Mouse (Mus musculus) myocyte (in vitro differentiated cells): ENCODE measurements at regions not wholly inside any gene's neighbourhood (a gene's known extent, or its start where the extent isn't known, plus 50 kb on each side); places are given as distances from the start of the nearest gene placed in this dataset.

Experiments used
- H3K27me3 ChIP-seq: one replicate; pipeline ENCODE4 v1.6.1; 2011; ENCODE audit not compliant: control insufficient read depth, insufficient read depth, insufficient read length
- H3K36me3 ChIP-seq: one replicate; pipeline ENCODE4 v1.6.1; 2011; ENCODE audit not compliant: control insufficient read depth, insufficient read depth
- H3K4me2 ChIP-seq: one replicate; pipeline ENCODE4 v1.6.1; 2011; ENCODE audit warnings: low read depth, control low read depth
- H3K4me3 ChIP-seq: one replicate; pipeline ENCODE4 v1.5.1; 2011; ENCODE audit warnings: mild to moderate bottlenecking, control low read depth, moderate library complexity
- H3K79me2 ChIP-seq: one replicate; pipeline ENCODE4 v1.6.1; 2011; ENCODE audit not compliant: control insufficient read depth, insufficient read depth
- H3ac ChIP-seq: one replicate; pipeline ENCODE4 v1.6.1; 2011; ENCODE audit not compliant: control insufficient read depth, insufficient read length
- CEBPB ChIP-seq: IDR thresholded peaks from 2 replicates; pipeline ENCODE4 v1.6.1; 2011; ENCODE audit warnings: mild to moderate bottlenecking, moderate library complexity; ENCODE audit not compliant: poor library complexity, insufficient read depth, severe bottlenecking
- E2F4 ChIP-seq: IDR thresholded peaks from one replicate; pipeline ENCODE4 v1.6.1; 2011; ENCODE audit warnings: mild to moderate bottlenecking, control low read depth, moderate library complexity; ENCODE audit not compliant: insufficient read depth
- MAX ChIP-seq: IDR thresholded peaks from one replicate; pipeline ENCODE4 v1.6.1; 2011; ENCODE audit warnings: low read depth, mild to moderate bottlenecking, control low read depth
- MYOD1 ChIP-seq, 3 experiments: IDR thresholded peaks; one replicate each; pipeline ENCODE4 v1.6.1; 2011; ENCODE audit warnings: control low read depth in 2 of 3, low read depth in 2 of 3, mild to moderate bottlenecking in 2 of 3, moderate library complexity in 1 of 3; ENCODE audit not compliant: insufficient read length in 2 of 3, control insufficient read depth in 1 of 3
- MYOG ChIP-seq, 3 experiments: IDR thresholded peaks; one replicate each; pipeline ENCODE4 v1.6.1; 2011; ENCODE audit warnings: control low read depth in 2 of 3, low read depth in 2 of 3, mild to moderate bottlenecking in 2 of 3; ENCODE audit not compliant: insufficient read length in 2 of 3, control insufficient read depth in 1 of 3, insufficient read depth in 1 of 3
- POLR2A ChIP-seq: IDR thresholded peaks from one replicate; pipeline ENCODE4 v1.6.1; 2011; ENCODE audit warnings: low read depth, mild to moderate bottlenecking, control low read depth, moderate library complexity; ENCODE audit not compliant: insufficient read length
- POLR2AphosphoS2 ChIP-seq: IDR thresholded peaks from one replicate; pipeline ENCODE4 v1.6.1; 2011; ENCODE audit warnings: low read depth, control low read depth; ENCODE audit not compliant: insufficient read length
- REST ChIP-seq: IDR thresholded peaks from one replicate; pipeline ENCODE4 v1.6.1; 2011; ENCODE audit warnings: mild to moderate bottlenecking, control low read depth, moderate library complexity; ENCODE audit not compliant: insufficient read depth, insufficient read length
- SRF ChIP-seq: IDR thresholded peaks from one replicate; pipeline ENCODE4 v1.6.1; 2011; ENCODE audit warnings: low read depth; ENCODE audit not compliant: control insufficient read depth, insufficient read length
- TCF12 ChIP-seq: IDR thresholded peaks from one replicate; pipeline ENCODE4 v1.6.1; 2011; ENCODE audit warnings: mild to moderate bottlenecking, control low read depth; ENCODE audit not compliant: poor library complexity, insufficient read depth, severe bottlenecking
- TCF3 ChIP-seq: IDR thresholded peaks from one replicate; pipeline ENCODE4 v1.6.1; 2011; ENCODE audit warnings: low read depth, control low read depth; ENCODE audit not compliant: insufficient read length
- USF1 ChIP-seq: IDR thresholded peaks from one replicate; pipeline ENCODE4 v1.6.1; 2011; ENCODE audit warnings: low read depth, mild to moderate bottlenecking, control low read depth, moderate library complexity

GRCm38 (mm10) chr9:98667072-98667471 is 65.6 kb upstream of the Mrps22 start:
- TF ChIP-seq MAX (no peak), TCF3 (no peak), MYOG (IDR thresholded peaks at IDR 0.05; ENCODE audit: control insufficient read depth in 1 of 3, insufficient read depth in 1 of 3, insufficient read length in 2 of 3, low read depth in 2 of 3) (no peak), MYOD1 (IDR thresholded peaks at IDR 0.05; ENCODE audit: control insufficient read depth in 1 of 3, insufficient read length in 2 of 3, low read depth in 2 of 3) (no peak), POLR2AphosphoS2 (no peak), TCF12 (no peak), USF1 (no peak), CEBPB (no peak), REST (no peak), POLR2A (no peak)
- Histone ChIP-seq H3ac (no peak overlapping the region), H3K4me2 (no peak overlapping the region), H3K4me3 (no peak overlapping the region), H3K27me3 (no peaks in the 10 kb centered on the region), H3K79me2 (no peaks in the 10 kb centered on the region), H3K36me3 (no peaks in the 10 kb centered on the region)

DNA sequence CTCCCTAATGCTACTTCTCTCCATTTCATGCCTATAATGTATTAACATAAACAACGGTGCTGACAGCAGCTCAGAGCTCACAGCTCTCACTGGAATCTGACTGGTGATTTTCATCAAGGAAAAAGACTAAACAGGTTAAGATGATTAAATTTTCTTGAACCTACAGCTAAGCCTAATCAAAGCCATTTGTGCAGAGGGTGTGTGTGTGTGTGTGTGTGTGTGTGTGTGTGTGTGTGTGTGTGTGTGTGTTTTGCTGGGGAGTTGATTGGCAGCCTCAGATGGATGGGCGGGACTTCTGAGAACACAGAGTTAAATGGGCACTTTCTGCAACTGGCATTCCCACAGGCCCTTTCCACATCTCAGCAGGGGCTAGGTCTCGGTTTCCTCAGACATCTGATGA is 61.6 kb upstream of the Mrps22 start:
- H3K27me3 ChIP-seq: no peaks in the 10 kb centered on the region
- H3K79me2 ChIP-seq: no peaks in the 10 kb centered on the region
- H3K36me3 ChIP-seq: no peaks in the 10 kb centered on the region
- no peak overlapping the region for H3K4me3 ChIP-seq
- no peak overlapping the region for H3ac ChIP-seq
- TF ChIP-seq TCF12 (no peak), USF1 (no peak), CEBPB (no peak), E2F4 (no peak), MYOG (IDR thresholded peaks at IDR 0.05; ENCODE audit: control insufficient read depth in 1 of 3, insufficient read depth in 1 of 3, insufficient read length in 2 of 3, low read depth in 2 of 3) (no peak), MAX (no peak), POLR2AphosphoS2 (no peak), MYOD1 (IDR thresholded peaks at IDR 0.05; ENCODE audit: control insufficient read depth in 1 of 3, insufficient read length in 2 of 3, low read depth in 2 of 3) (no peak), TCF3 (no peak), SRF (no peak)
- H3K4me2 ChIP-seq: no peak overlapping the region

- no peak for TF ChIP-seq CEBPB
- TF ChIP-seq MYOD1 (IDR thresholded peaks at IDR 0.05; ENCODE audit: control insufficient read depth in 1 of 3, insufficient read length in 2 of 3, low read depth in 2 of 3): no peak
- no peak for TF ChIP-seq USF1
- TF ChIP-seq POLR2A: no peak
- no peak for TF ChIP-seq TCF12
- Histone ChIP-seq H3ac (no peak overlapping the region), H3K4me3 (no peak overlapping the region), H3K36me3 (no peaks in the 10 kb centered on the region), H3K27me3 (peaks cover 15% of the 10 kb centered on the region), H3K4me2 (no peak overlapping the region), H3K79me2 (no peaks in the 10 kb centered on the region)
Measured at GRCm38 (mm10) chr9:98651681-98652080, 50.2 kb upstream of the Mrps22 start.
